Mouse (Mus musculus): ENCODE measurements around the gene Theg.

Gene Theg

DNA sequence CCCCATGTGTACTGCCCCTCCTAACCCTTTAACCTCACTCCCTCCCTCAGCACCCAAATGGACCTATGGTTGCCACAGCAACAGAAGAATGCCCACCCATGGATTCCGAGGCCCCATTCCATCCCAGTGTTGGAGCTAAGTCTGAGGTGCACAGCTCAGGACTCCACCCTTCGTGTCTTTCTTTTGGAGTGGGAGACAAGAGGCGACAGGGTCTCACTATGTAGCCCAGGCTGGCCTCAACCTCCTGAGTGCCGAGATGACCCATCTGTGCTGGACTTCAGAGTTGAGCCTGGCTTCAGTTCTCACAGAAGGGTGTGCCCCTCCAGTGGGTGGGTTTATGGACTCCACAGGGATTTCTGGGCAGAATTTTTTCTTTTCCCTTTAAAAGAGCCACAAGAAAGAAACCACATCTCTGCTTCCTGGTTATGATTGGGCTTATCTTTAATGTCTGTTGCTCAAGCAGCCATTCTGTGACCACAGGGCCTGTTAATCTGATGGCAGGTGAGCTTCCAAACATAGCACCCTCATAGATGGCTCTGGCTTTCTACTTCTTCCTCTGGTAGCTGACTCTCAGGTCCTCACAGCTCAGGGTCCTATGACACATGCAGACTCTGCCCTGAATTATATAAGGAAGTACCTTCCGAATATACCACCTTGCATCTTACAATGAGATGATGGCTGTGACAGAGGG lies at the start of gene Theg:
Gene Theg, minus strand, starts transcription at position 271 of the 691 bp plus-strand sequence.
- in situ Hi-C loops (cut with MboI; ENCODE audit: low sequenced_read_pairs): no loop called here

DNA sequence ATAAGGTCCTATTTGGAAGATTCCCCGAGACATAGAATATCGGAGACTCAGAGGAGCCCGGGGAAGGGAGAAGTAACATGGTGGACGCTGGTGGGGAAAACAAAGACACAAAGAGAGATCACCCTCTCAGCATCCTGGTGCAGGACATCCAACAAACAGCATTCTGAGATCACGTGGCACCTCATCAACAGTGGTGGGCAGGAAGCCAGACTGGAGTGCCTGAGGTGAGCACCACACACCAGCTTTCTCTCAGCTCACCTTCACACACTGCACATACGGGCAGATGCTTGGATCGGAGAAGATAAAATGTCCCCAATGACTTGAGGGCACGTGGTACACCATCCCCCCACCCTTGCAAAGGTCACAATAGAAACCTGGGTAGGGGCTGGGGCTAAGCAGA lies 49.2 kb upstream of the Theg start:
- in situ Hi-C loops (cut with MboI; ENCODE audit: low sequenced_read_pairs): no loop called here

DNA sequence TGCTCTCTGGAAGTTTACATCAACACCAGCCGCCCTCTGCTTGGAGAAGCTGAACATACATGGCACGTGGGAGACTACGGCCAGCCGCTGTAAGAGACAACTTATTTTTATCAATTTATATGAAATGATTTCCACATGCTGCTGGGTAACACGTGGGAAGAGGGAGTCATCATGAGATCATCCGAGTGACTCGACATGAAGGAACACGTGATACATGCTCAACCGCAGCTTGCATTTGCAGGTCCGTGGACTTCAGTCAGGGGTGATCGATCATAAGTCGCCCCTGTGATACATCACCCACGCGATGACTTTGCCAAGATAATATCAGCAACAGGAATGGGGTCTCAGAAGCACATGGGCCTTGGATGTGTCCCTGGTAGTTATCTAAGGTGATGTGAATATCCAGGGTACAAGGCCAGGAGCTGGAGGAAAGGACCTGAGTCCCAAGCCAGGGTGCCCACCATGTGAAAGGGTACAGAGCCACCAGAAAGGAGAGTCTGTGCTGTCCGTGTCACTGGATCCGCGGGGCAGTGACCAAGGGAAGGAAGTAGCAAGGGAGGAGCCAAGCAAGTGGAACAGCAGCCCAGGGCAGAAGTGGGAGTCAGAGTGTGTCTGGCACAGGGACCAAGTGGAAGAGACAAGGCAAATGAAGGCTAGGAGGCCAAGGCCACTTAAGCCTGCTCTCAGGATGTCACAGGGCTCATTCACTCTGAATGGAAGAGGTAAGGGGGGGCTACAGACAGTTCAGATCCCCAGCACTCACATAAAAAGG lies 46.1 kb upstream of the Theg start:
- in situ Hi-C loops (cut with MboI; ENCODE audit: low sequenced_read_pairs): no loop called here

DNA sequence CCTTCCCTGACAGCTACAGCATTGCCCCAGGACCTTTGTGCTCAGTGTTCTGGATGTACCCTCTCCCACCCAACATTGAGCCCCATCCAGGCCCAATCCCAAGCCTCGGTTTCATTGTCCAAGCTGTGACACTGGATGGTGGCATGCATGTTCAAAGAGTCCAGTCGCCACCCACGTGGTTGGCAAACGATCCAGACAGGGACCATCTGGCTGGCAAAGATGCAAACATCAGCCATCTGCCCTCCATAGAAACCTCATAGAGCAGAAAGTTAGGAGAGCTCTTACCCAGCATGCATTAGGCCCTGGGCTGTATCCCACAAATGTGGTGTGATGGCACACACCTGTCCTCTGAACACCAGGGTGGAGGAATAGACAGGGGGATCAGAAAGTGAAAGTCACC lies 44.3 kb upstream of the Theg start:
- in situ Hi-C loops (cut with MboI; ENCODE audit: low sequenced_read_pairs): no loop called here

DNA sequence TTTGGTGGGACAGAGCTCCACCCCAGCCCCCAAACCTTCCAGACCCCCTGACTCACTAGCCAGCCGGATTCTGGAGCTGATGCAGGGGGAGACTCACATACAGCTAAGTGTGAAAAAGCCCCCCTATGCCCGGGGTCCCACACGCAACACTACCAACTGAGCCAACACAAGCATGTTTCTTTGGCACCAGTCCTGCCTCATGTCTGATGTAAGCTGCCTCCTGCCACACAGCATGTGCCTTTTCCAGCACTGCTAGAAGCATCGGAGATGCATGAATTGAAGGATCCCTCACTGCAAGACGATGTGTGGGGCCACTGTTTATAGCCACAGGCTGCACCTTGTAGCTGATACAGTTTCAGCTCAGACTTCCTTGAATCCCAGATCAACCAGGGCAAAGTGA lies 41.2 kb upstream of the Theg start:
- in situ Hi-C loops (cut with MboI; ENCODE audit: low sequenced_read_pairs): no loop called here

DNA sequence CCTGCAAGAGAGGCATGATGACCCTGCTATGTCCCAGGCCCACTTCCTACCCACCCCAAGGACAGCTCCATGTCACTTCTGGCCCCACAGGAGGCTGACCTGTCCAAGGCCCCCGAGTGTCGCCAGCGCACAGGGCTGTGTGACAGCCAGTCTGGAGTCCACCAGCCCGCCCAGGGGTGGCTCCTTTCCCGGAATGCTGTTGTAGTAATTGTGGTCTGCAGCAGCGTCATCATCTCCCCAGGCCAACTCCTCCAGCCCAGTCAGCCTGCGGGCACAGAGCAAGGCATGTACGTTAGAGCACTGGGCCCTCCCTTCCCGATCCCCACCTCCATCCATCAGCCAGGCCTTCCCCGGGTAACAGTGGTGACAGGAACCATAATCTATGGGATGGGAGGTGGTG lies 39.0 kb upstream of the Theg start:
- in situ Hi-C loops (cut with MboI; ENCODE audit: low sequenced_read_pairs): no loop called here

DNA sequence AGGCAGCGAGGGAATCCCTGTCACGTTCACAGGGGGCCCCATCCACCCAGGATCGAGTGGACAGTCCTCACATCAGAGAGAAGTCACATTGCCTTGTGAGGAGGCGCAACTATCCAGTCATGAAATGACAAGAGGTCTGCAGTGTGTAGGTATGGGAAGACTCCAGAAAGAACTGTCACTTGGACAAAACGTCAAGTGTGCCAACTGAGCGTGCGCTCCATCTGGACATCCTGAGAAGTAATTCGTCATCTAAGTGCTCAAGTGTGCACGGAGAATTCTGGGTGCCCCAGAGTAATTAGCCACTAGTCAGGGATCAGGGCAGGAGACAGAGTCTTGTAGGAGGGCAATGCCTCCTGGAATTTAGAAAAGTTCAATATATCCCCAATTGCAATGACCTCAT lies 38.3 kb upstream of the Theg start:
- in situ Hi-C loops (cut with MboI; ENCODE audit: low sequenced_read_pairs): no loop called here

DNA sequence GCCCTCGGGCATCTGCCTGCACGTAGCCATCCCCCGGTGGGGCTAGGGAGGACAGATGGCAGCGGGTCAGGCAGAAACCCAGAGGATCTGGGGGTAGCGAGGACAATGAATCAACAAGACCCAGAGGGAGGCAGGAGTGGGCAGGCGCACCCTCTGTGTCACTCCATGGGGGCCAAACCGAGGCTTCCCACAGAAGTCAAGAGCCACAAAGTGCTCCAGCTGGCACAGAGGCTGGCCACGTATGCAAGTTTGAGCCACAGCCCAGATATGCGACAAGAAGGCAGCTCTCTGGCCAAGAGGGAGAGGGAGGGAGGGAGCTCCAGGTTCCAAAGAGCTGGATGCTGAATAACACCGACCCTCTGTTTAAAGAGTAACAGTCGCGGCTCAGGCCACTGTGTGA lies 36.8 kb upstream of the Theg start:
- in situ Hi-C loops (cut with MboI; ENCODE audit: low sequenced_read_pairs): no loop called here

DNA sequence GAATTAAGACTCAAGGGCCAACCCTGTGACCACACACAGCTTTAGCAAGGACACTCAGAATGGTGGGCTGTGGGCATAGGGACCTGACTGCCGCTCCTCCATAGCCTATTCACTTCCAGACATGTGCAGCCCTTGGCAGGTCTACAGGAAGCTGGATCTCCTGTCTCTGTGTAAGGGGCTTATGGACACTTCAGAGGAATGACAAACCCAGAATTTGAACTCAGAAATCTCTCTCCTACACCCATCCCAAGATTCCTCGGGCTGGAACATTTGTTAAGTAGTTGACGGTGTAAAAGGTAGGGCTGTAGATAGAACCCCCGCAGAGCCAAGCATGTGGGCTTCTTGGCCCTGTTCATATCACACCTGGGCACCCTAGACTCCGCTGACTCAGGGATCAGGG lies 29.2 kb upstream of the Theg start:
- in situ Hi-C loops (cut with MboI; ENCODE audit: low sequenced_read_pairs): no loop called here

DNA sequence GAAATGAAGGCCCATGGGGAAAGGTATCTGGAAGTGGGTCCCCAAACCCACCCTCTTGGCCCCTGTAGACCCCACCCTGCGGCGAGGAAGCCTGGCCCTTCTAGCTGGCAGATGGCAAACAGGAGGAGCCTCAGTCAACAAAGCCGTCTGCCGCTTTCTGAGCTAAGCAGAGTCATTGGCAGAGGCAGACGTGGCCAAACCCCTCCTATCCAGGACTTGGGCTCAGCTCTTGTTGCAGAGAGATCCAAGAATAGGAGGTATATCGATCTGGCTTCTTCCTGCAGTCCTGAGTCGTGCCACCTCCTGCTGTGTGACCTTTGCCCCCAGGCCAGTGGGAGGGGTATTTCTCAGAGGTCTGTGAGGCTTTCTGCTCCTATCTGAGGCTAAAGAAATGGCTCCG lies 28.7 kb upstream of the Theg start:
- in situ Hi-C loops (cut with MboI; ENCODE audit: low sequenced_read_pairs): no loop called here

DNA sequence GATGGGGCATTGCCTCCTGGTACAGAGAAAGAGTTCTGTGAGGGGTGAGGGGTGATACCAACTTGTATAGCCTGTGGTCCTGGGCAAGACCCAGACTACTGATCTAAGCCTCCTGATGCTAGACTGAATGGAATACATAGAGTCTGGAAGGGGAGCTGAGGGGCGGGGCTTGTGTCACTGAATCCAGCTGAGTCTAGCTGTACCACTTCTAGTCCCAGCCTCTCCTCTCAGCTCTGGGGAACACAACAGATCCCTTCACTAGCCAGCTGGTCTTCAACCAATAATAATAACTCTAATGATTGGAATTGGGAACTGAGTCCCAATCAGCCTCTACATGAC lies 27.1 kb upstream of the Theg start:
- in situ Hi-C loops (cut with MboI; ENCODE audit: low sequenced_read_pairs): no loop called here

DNA sequence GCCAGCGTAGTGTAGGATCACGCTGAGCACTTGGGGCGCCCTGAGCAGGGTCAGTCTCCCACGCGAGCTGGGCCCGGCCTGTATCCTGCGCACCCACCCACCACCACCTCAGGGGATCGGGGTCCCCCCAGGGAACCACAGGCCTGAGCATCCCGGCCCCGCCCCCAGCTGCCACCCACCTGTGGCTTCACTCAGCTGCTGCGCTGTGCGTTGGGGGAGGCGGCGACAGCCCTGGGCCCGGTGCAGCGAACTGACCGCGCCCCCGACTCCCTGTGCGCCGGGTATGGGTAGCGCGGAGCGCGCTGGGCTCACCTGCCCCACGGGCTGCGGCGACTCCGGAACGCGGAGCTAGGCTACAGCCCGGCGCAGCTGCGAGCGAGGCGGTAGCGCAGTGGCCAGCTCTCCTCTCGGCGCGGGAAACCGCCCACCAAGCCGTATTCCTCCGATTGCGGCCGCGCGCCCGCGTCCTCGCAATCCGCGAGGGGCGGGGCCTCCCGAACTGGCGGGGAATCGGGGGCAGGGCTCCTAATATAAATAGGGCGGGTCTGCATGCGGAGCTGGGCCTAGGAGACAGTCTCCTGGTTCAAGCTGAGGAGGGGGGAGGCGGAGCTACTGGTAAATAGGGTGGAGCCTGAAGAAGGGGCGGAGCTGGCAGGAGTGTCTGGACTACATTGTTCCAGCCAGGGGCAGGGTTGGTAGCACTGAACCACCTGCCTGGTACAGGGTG lies 26.6 kb upstream of the Theg start, which contains the start of gene C2cd4c:
Gene C2cd4c, minus strand, starts transcription at position 448 of the 727 bp plus-strand sequence.
- in situ Hi-C loops (cut with MboI; ENCODE audit: low sequenced_read_pairs): no loop called here

DNA sequence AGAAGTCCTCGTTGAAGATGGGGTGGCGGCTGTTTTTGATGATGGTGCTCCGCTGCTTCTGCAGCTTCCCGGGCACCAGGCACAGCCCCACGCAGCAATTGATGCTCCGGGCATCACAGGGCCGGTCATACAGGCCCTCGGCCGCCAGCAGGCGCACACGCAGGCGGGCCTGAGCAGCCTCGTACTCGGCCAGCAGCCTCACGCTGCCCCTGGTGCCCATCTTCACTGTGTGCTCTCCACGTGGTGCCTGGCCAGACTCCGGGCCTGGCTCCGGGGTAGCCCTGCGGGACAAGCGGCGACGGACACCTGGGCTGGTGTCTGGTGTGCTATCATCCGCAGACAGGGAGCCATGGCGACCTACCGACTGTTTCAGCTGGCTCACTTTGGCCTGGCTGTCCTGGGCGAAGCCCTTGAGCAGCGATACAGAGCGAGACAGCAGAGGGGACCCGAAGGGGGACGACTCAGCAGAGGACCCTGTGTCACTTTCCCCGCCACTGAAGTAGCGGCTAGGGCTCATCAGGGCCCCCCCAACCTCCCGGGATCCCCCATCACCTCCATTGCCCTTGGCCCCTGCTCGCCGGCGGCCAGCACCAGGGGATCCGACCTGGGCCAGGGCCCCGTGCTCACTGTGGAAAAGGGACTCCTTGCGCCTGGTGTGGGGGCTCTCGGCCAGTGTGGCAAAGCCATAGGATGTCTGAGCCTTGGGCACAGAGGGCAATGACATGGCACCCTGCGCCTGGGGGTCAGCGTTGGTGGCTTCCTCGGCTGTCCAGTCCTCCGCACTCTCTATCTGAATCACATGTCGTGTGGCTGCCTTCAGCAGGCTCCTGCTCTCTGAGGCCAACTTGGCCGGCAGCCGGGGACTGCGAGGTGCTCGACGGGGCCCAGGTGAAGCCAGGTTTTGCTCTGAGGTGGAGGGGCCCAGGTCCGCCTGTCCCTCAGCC lies 25.3 kb upstream of the Theg start:
- in situ Hi-C loops (cut with MboI; ENCODE audit: low sequenced_read_pairs): no loop called here

DNA sequence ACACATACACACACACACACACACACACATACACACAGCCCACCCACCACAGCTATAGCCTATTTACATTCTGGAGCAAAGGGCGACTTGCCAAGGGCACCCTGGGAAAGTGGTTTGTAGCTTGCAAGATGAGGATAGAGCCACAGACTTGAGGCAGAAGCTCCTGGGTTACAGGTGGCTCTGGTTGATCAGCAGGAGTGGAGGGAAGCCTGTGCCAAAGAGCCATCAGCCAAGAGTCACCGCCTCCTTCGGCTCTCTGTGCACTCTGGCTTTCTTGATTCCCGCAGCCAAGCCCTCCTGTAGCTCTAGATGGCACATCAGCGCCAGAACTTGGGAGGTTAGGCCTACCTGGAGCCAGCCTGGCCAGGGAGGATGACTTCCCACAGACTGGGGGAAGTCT lies 24.2 kb upstream of the Theg start:
- in situ Hi-C loops (cut with MboI; ENCODE audit: low sequenced_read_pairs): no loop called here

DNA sequence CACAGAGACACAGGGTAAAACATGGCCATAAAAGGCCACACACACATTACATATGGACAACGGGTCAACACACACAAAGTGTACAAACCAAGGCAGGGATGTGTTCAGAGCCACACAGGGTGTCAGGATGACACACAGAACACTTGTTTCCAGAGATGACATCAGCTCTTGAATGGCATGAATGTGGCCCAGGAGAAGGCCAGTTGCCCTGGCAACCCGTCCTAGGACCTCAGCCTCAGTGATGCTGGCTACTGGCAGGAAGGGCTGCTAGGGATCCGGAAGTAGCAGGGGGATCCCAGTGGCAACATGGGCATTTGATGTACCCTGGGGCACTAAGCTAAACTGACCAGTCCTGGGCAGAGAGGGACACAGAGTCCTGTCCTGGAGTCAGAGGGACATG lies 22.1 kb upstream of the Theg start:
- in situ Hi-C loops (cut with MboI; ENCODE audit: low sequenced_read_pairs): no loop called here

DNA sequence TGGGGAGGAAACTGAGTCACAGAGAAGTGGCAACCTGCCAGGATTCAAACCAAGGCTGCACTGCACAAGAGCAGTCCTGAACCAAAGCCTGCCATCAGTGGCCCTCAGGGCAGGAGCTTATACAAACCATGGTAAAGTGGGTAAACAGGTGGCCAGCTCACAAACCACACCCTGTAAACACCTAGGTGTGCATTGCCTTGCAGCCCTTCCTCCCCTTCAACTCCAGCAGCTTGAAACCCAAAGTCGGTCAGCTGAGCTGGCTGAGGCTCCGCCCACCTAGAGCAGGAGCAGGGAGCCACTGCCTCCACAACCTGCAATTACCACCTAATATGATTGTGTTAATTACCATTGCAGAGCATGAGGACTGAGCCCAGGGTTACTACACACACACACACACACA lies 20.8 kb upstream of the Theg start:
- in situ Hi-C loops (cut with MboI; ENCODE audit: low sequenced_read_pairs): no loop called here

DNA sequence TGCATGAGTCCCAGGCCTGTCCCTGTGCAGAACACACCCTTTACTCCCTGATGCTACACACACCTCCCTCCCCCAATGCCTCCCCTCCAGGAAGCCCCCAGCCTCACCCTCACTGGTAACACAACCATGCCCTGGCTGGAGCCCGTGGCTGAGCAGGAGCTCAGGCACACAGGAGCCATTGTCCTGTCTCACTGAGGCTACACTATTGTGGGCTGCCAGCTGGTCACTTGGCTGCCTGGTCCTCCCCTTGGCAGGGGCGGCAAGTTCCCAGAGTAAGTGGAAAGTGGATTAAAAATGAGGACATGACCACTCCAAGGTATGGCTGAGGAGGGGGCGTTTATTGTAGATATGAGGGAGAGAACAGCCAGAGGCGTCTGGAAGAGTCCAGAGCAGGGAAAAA lies 19.4 kb upstream of the Theg start:
- in situ Hi-C loops (cut with MboI; ENCODE audit: low sequenced_read_pairs): no loop called here

DNA sequence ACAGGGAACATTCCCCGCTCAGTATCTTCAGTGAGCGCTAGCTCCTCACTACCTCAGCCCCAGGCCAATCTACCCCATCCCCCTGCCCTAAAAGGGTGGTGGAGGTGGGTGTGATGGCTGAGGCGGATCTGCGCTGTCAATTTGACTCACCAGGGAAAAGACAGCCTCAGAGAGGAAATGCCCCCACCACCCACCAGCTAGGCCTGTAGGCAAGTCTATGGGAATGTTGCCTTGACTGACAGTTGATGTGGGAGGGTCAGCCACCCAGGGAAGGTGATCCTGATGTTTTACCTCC lies 10.8 kb upstream of the Theg start:
- in situ Hi-C loops (cut with MboI; ENCODE audit: low sequenced_read_pairs): loop anchor here (10.0 kb wide), 1 partner anchor 47 kb away; the partner anchor contains the start of gene Odf3l2

DNA sequence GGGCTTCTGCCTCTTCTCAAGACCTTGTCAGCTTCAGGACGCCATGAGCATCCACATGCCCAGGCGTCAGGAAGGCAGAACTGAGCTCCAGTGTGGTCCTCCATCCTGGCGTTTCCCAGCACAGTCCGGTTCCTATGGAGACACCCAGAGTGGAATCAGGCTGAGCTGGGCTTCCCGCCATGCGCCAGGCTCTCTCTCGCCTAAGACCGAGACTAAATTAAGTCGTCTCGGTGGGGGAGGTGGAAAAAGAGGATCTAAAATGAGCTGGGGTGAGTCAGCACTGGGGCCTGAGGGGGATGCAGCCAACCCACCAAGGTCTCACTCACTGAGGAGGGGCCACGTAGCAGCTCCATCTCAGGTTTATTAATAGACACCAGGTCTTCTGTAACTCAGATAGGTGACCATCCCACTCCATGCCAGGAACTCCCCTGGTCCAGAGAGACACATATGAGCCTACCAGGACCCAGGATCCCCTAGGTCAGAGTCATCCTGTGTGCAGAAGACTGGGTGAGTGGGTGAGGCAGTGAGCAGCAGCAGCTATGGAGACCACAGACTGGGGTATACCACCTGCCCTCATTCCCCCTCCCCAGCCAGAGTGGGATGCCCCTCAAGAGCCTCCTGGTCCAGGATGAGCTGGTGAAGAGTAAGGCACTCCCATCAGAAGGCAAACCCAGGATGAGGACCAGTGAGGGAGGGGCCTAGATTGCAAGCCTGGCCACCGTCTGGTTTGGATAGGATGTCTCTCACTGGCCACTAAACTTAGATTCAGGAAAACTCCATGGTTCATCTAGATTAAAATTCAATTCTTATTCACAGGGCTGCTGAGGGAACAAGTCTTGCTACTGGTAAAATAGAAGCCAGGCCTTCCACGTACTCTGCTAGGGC lies 10.2 kb upstream of the Theg start:
- in situ Hi-C loops (cut with MboI; ENCODE audit: low sequenced_read_pairs): loop anchor here (10.0 kb wide), 1 partner anchor 48 kb away; the partner anchor contains the start of gene Odf3l2

DNA sequence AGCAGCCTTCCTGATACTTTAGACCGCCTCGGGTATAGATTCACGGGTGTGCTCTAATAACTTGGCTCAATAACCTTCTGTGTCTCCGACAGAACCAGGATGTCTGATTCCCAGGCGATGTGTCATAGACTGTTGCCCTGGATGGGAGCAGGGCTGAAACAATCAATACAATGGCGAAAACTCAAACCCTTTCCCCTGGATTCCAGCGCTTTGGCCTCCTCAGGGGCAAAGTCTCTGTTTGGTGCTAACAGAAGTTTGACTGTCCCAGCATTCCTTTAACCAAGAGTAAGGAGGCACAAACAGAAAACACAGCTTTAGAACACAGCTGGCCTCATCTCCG lies 8.4 kb upstream of the Theg start:
- in situ Hi-C loops (cut with MboI; ENCODE audit: low sequenced_read_pairs): loop anchor here (10.0 kb wide), 1 partner anchor 49 kb away; the partner anchor contains the start of gene Odf3l2

Measured in CH12F3 (cell line).